In genomic region chr11:33845931-33846330, GRCm38 (mm10) we compare ENCODE assay signal across 18 mouse cellular contexts.
DNase-seq lines count a peak whose midpoint lies in the region; ATAC-seq and TF ChIP-seq lines count a peak whose summit lies in the region.
"Had no signal": no experiment of that assay in that cellular context is flagged by ENCODE, and none has a peak within 500 bp of the region (broad histone marks: within the 10 kb centered on the region; RNA-seq: fewer than 3 reads in every experiment).

No protein-coding gene starts in this region.

- TF ChIP-seq CTCF in cerebellum, adult 2 months (IDR thresholded peaks at IDR 0.05; ENCODE audit: borderline replicate concordance, insufficient read depth, low read depth, low read length): peak; percentile 31; the same call in 1 of the 2 replicates
- peak; percentile 24; the same call in 1 of the 2 replicates for TF ChIP-seq CTCF in kidney, adult 2 months (conservative IDR thresholded peaks at IDR 0.05; ENCODE audit: insufficient read depth, insufficient read length, low read depth, low read length)
- no peak for TF ChIP-seq CTCF in lung, embryonic 14.5 days (IDR thresholded peaks at IDR 0.05; ENCODE audit: low read depth)
- peak; percentile 17; the same call in 1 of the 2 replicates for TF ChIP-seq CTCF in cortical plate, adult 2 months (IDR thresholded peaks at IDR 0.05; ENCODE audit: extremely low read depth, insufficient read depth, low read length)

- H3K4me3 ChIP-seq in cerebellum, adult 2 months (replicated peaks; ENCODE audit: insufficient read depth, low read depth, low read length): no peak overlapping the region
- H3K4me3 ChIP-seq in kidney, adult 2 months (ENCODE audit: insufficient read depth, low read depth, low read length): no peak overlapping the region
- no peak overlapping the region for H3K4me3 ChIP-seq in lung, embryonic 14.5 days (ENCODE audit: low read depth, low read length)
- no peak overlapping the region for H3K4me3 ChIP-seq in cortical plate, adult 2 months (ENCODE audit: insufficient read depth, low read length)
- H3K4me3 ChIP-seq: embryonic facial prominence, embryonic 12.5 days; heart, embryonic 13.5 days had no signal

- no peak for ATAC-seq in lung, embryonic 14.5 days (ENCODE audit: insufficient read depth)
- ATAC-seq: CD4-positive, CD25-positive, alpha-beta regulatory T cell, adult 4 months; forebrain, embryonic 16.5 days; hindbrain, embryonic 16.5 days had no signal

- H3K9me3 ChIP-seq in lung, embryonic 14.5 days (ENCODE audit: low read depth, low read length): no peaks in the 10 kb centered on the region
- H3K9me3 ChIP-seq: embryonic facial prominence, embryonic 12.5 days; heart, embryonic 13.5 days had no signal

- no peak for TF ChIP-seq POLR2A in cerebellum, adult 2 months (IDR thresholded peaks at IDR 0.05; ENCODE audit: borderline replicate concordance, insufficient read depth, low read length)
- TF ChIP-seq POLR2A in kidney, adult 2 months (IDR thresholded peaks at IDR 0.05; ENCODE audit: low read depth, low read length): no peak
- TF ChIP-seq POLR2A in cortical plate, adult 2 months (IDR thresholded peaks at IDR 0.05; ENCODE audit: extremely low read depth, insufficient read depth, low read length): no peak

- H3K4me1 ChIP-seq in cerebellum, adult 2 months (ENCODE audit: control insufficient read depth, insufficient read depth, low read length): 0 out of 2 replicates have a peak, but pooled peaks cover 3% of the 10 kb centered on the region
- no peaks in the 10 kb centered on the region for H3K4me1 ChIP-seq in kidney, adult 2 months (ENCODE audit: control insufficient read depth, insufficient read depth, low read length)
- no peaks in the 10 kb centered on the region for H3K4me1 ChIP-seq in lung, embryonic 14.5 days (ENCODE audit: insufficient read depth)
- H3K4me1 ChIP-seq in cortical plate, adult 2 months (ENCODE audit: control insufficient read depth, insufficient read depth, low read length): 0 out of 2 replicates have a peak, but pooled peaks cover 4% of the 10 kb centered on the region

- no peaks in the 10 kb centered on the region for H3K36me3 ChIP-seq in kidney, adult 2 months (ENCODE audit: control insufficient read depth, insufficient read depth, low read length)
- H3K36me3 ChIP-seq in lung, embryonic 14.5 days (ENCODE audit: insufficient read depth): no peaks in the 10 kb centered on the region
- H3K36me3 ChIP-seq: embryonic facial prominence, embryonic 12.5 days; heart, embryonic 13.5 days had no signal

- H3K27ac ChIP-seq in cerebellum, adult 2 months (ENCODE audit: insufficient read depth, low read length): no peak overlapping the region
- H3K27ac ChIP-seq in kidney, adult 2 months (ENCODE audit: insufficient read depth, low read depth, low read length): no peak overlapping the region
- no peak overlapping the region for H3K27ac ChIP-seq in lung, embryonic 14.5 days (ENCODE audit: low read depth)
- H3K27ac ChIP-seq in cortical plate, adult 2 months (ENCODE audit: insufficient read depth, low read length): no peak overlapping the region
- H3K27ac ChIP-seq: embryonic facial prominence, embryonic 12.5 days; heart, embryonic 13.5 days had no signal

- no peak overlapping the region for H3K9ac ChIP-seq in lung, embryonic 14.5 days
- H3K9ac ChIP-seq: embryonic facial prominence, embryonic 12.5 days; heart, embryonic 13.5 days had no signal

- no peak overlapping the region for H3K4me2 ChIP-seq in lung, embryonic 14.5 days
- H3K4me2 ChIP-seq: embryonic facial prominence, embryonic 12.5 days; heart, embryonic 13.5 days had no signal

- DNase-seq in cerebellum, adult 2 months: no peak
- no peak for DNase-seq in cerebellum, postnatal 4 days (ENCODE audit: low spot score in 2 of 2)
- no peak for DNase-seq in kidney, adult 2 months
- DNase-seq in kidney, adult 18-20 months: no peak
- DNase-seq in lung, embryonic 14.5 days: peak; percentile 5
- no peak for DNase-seq in lung, postnatal 14 days
- DNase-seq: adrenal gland, postnatal 10 days; B cell, adult 2 months; cerebellum, adult 18-20 months; gastrocnemius, postnatal 36 days; heart, adult 11 months; heart, postnatal 36 days had no signal

- 74% methylated on average over 5 of the region's 5 CpGs for WGBS in cerebellum, adult 2 months
- WGBS in kidney, adult 2 months: 65% methylated on average over 5 of the region's 5 CpGs
- 53% methylated on average over 5 of the region's 5 CpGs for WGBS in lung, embryonic 14.5 days

- peaks cover 1% of the 10 kb centered on the region; the same call in 1 of the 2 replicates for H3K27me3 ChIP-seq in cerebellum, adult 2 months (ENCODE audit: control insufficient read depth, insufficient read depth, low read length)
- H3K27me3 ChIP-seq in kidney, adult 2 months (replicated peaks; ENCODE audit: control insufficient read depth, insufficient read depth, low read length): no peaks in the 10 kb centered on the region; the same call in 1 of the 2 replicates
- peaks cover 47% of the 10 kb centered on the region for H3K27me3 ChIP-seq in lung, embryonic 14.5 days (ENCODE audit: insufficient read depth, low read length)
